Mouse (Mus musculus): Measurements from ENCODE around the gene Gm45062.

DNA sequence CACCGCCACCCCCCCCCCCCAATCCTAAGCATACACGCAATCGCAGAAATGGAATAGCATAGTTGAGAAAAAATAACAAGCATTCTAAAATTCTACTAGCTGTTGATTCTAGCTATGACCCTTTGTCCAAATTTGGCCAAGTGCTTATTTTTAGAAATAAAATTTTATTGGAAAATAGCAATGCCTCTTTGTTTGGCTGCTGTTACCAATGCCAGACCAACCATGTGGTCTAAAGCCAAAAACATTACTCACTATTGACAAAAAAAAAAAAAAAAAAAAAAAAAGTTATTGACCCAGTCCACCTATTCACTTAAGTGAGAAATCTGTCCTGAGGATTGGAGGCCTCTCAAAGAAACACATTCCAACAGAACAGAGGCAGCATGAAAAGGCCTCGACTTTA, 199.3 kb downstream of the Gm45062 start:
- no peak for TF ChIP-seq GATA1 (IDR thresholded peaks at IDR 0.05; ENCODE audit: low read length)
- TF ChIP-seq TAL1 (IDR thresholded peaks at IDR 0.05; ENCODE audit: low read length), result no peak

Measured in erythroblast, embryonic 14.5 days (primary cell).